Mouse (Mus musculus): ENCODE results near the gene Crk. TPM values are rescaled to one million over a fixed set of nuclear protein-coding genes. Genes with fewer than 3 reads are reported as not detected.

The Crk gene
- polyA plus RNA-seq, 1 experiment from 2014 or later, result 107 TPM

- Histone ChIP-seq H3K27ac (no peak overlapping the region), H3K4me3 (no peak overlapping the region), H3K27me3 (ENCODE audit: insufficient read depth, poor library complexity, severe bottlenecking) (no peaks in the 10 kb centered on the region), H3K36me3 (peaks cover 86% of the 10 kb centered on the region), H3K4me1 (replicated peaks) (peaks cover 18% of the 10 kb centered on the region), H3K9me3 (no peaks in the 10 kb centered on the region)
- DNase-seq (ENCODE audit: low spot score), result no peak
- WGBS, result 88% methylated on average over 3 of the region's 3 CpGs
Observed at GRCm38 (mm10) chr11:75740204-75740603, 61.1 kb downstream of the Crk start.

GRCm38 (mm10) chr11:75741615-75742014 lies 62.6 kb downstream of the Crk start:
- Histone ChIP-seq H3K27ac (no peak overlapping the region), H3K9me3 (no peaks in the 10 kb centered on the region), H3K4me1 (replicated peaks) (peaks cover 7% of the 10 kb centered on the region), H3K4me3 (no peak overlapping the region), H3K27me3 (ENCODE audit: insufficient read depth, poor library complexity, severe bottlenecking) (no peaks in the 10 kb centered on the region), H3K36me3 (peaks cover 79% of the 10 kb centered on the region)
- DNase-seq (ENCODE audit: low spot score), result no peak
- 92% methylated on average over 3 of the region's 3 CpGs for WGBS

- WGBS, result 97% methylated on average over 3 of the region's 3 CpGs
- Histone ChIP-seq H3K4me1 (replicated peaks) (peaks cover 8% of the 10 kb centered on the region), H3K27me3 (ENCODE audit: insufficient read depth, poor library complexity, severe bottlenecking) (no peaks in the 10 kb centered on the region)
Observed at GRCm38 (mm10) chr11:75744761-75745160, 65.7 kb downstream of the Crk start.

GRCm38 (mm10) chr11:75750537-75750936 lies 71.5 kb downstream of the Crk start:
- peaks cover 8% of the 10 kb centered on the region for H3K4me1 ChIP-seq (replicated peaks)
- peaks cover 68% of the 10 kb centered on the region for H3K36me3 ChIP-seq
- H3K9me3 ChIP-seq, result no peaks in the 10 kb centered on the region
- no peak overlapping the region for H3K27ac ChIP-seq
- H3K27me3 ChIP-seq (ENCODE audit: insufficient read depth, poor library complexity, severe bottlenecking), result no peaks in the 10 kb centered on the region
- H3K4me3 ChIP-seq, result no peak overlapping the region
- DNase-seq (ENCODE audit: low spot score), result no peak
- WGBS, result 95% methylated on average over 1 of the region's 1 CpGs

More at GRCm38 (mm10) chr11:75744761-75745160, 65.7 kb downstream of the Crk start:
- Histone ChIP-seq H3K36me3 (peaks cover 75% of the 10 kb centered on the region), H3K27ac (no peak overlapping the region), H3K9me3 (no peaks in the 10 kb centered on the region), H3K4me3 (no peak overlapping the region)
- DNase-seq (ENCODE audit: low spot score), result no peak

- WGBS, result 89% methylated on average over 4 of the region's 4 CpGs
- Histone ChIP-seq H3K4me3 (no peak overlapping the region), H3K36me3 (peaks cover 73% of the 10 kb centered on the region), H3K27ac (no peak overlapping the region), H3K4me1 (replicated peaks) (peaks cover 8% of the 10 kb centered on the region), H3K27me3 (ENCODE audit: insufficient read depth, poor library complexity, severe bottlenecking) (no peaks in the 10 kb centered on the region), H3K9me3 (no peaks in the 10 kb centered on the region)
- DNase-seq (ENCODE audit: low spot score), result no peak
Observed at GRCm38 (mm10) chr11:75751082-75751481, 72.0 kb downstream of the Crk start.

Other genes with a start within 250 kb of the Crk start
- 0.07 TPM in 1 of 2 replicates, not detected in the other for gene Serpinf2, start 239.7 kb upstream of the Crk start, polyA plus RNA-seq (2016; fragmentation: Nextera tagmentation; extraction: Ambion mirVana)
- gene Wdr81, start 224.5 kb upstream of the Crk start, polyA plus RNA-seq (2016; fragmentation: Nextera tagmentation; extraction: Ambion mirVana), result 7.7 and 8.6 TPM in 2 replicates
- 11.7 and 12.4 TPM in 2 replicates for gene Tlcd2, start 217.5 kb upstream of the Crk start, polyA plus RNA-seq (2016; fragmentation: Nextera tagmentation; extraction: Ambion mirVana)
- gene Prpf8, start 192.4 kb upstream of the Crk start, polyA plus RNA-seq (2016; fragmentation: Nextera tagmentation; extraction: Ambion mirVana), result 74.8 and 78.1 TPM in 2 replicates
- gene Rilp, start 169.2 kb upstream of the Crk start, polyA plus RNA-seq (2016; fragmentation: Nextera tagmentation; extraction: Ambion mirVana), result 0.35 and 0.65 TPM in 2 replicates
- 4.9 and 6.4 TPM in 2 replicates for gene Scarf1, start 165.7 kb upstream of the Crk start, polyA plus RNA-seq (2016; fragmentation: Nextera tagmentation; extraction: Ambion mirVana)
- 5.2 and 7.1 TPM in 2 replicates for gene Slc43a2, start 147.6 kb upstream of the Crk start, polyA plus RNA-seq (2016; fragmentation: Nextera tagmentation; extraction: Ambion mirVana)
- gene Pitpna, start 91.2 kb upstream of the Crk start, polyA plus RNA-seq (2016; fragmentation: Nextera tagmentation; extraction: Ambion mirVana), result 68.8 and 80.6 TPM in 2 replicates
- 20.6 and 24.9 TPM in 2 replicates for gene Inpp5k, start 48.3 kb upstream of the Crk start, polyA plus RNA-seq (2016; fragmentation: Nextera tagmentation; extraction: Ambion mirVana)
- 16.4 and 19.0 TPM in 2 replicates for gene Myo1c, start 28.8 kb upstream of the Crk start, polyA plus RNA-seq (2016; fragmentation: Nextera tagmentation; extraction: Ambion mirVana)
- gene Ywhae, start 53.6 kb downstream of the Crk start, polyA plus RNA-seq (2016; fragmentation: Nextera tagmentation; extraction: Ambion mirVana), result 1,323 and 1,330 TPM in 2 replicates
- 0.39 and 0.45 TPM in 2 replicates for gene Doc2b, start 116.8 kb downstream of the Crk start, polyA plus RNA-seq (2016; fragmentation: Nextera tagmentation; extraction: Ambion mirVana)

All from hindbrain, embryonic 10.5 days (tissue).